Mouse (Mus musculus) A20 (cell line): Measurements from ENCODE around the gene Mcpt4.
A peak's percentile ranks its signal among the peaks of the same experiment; 100 is the strongest.
"Not testable (repeated sequence)": the region's sequence is repeated elsewhere in the genome, so short reads cannot be mapped to it uniquely, and the experiment has no call there.

Experiments used
- DNase-seq: peaks from one replicate; pipeline ENCODE4 v3.0.0-alpha.2; 2011; ENCODE audit warnings: low read depth, low spot score

Gene Mcpt4

GRCm38 (mm10) chr14:56062213-56062612 is at the start of gene Mcpt4:
Mcpt4 (minus strand) TSS chr14:56062313.
- DNase-seq, result not testable (repeated sequence)

GRCm38 (mm10) chr14:56105447-56106180 is 43.5 kb upstream of the Mcpt4 start:
- no peak for DNase-seq

- no peak for DNase-seq
These were observed 42.9 kb upstream of the Mcpt4 start for GRCm38 (mm10) chr14:56105016-56105415.

- DNase-seq, result no peak
These were observed 41.3 kb upstream of the Mcpt4 start for GRCm38 (mm10) chr14:56103452-56103851.

GRCm38 (mm10) chr14:56102386-56102785 is 40.3 kb upstream of the Mcpt4 start, which contains the start of gene Ctsg:
Ctsg (minus strand) TSS chr14:56102574.
- no peak for DNase-seq

- DNase-seq, result peak; percentile 62
These were observed 36.8 kb upstream of the Mcpt4 start for GRCm38 (mm10) chr14:56098940-56099339.

- no peak for DNase-seq
These were observed 35.5 kb upstream of the Mcpt4 start for GRCm38 (mm10) chr14:56097597-56097996.

GRCm38 (mm10) chr14:56093353-56093752 is 31.2 kb upstream of the Mcpt4 start:
- DNase-seq, result no peak

- DNase-seq, result no peak
These were observed 24.6 kb upstream of the Mcpt4 start for GRCm38 (mm10) chr14:56086711-56087110.

- DNase-seq, result no peak
These were observed 23.1 kb upstream of the Mcpt4 start, which contains the start of gene Mcpt8 for GRCm38 (mm10) chr14:56085167-56085566. Mcpt8 (minus strand) TSS chr14:56085273.

- DNase-seq, result no peak
These were observed 19.9 kb upstream of the Mcpt4 start for GRCm38 (mm10) chr14:56082016-56082415.

- DNase-seq, result no peak
These were observed 4.4 kb downstream of the Mcpt4 start for GRCm38 (mm10) chr14:56057722-56058121.

- no peak for DNase-seq
These were observed 6.7 kb downstream of the Mcpt4 start for GRCm38 (mm10) chr14:56055408-56055807.

- not testable (repeated sequence) for DNase-seq
These were observed 20.3 kb downstream of the Mcpt4 start, which contains the start of gene Mcpt2 for GRCm38 (mm10) chr14:56041792-56042191. Mcpt2 (plus strand) TSS chr14:56042041.

GRCm38 (mm10) chr14:56034433-56034832 is 27.7 kb downstream of the Mcpt4 start:
- DNase-seq, result peak; percentile 71

GRCm38 (mm10) chr14:56030395-56030794 is 31.7 kb downstream of the Mcpt4 start, which contains the start of gene Mcpt9:
Mcpt9 (minus strand) TSS chr14:56030495.
- not testable (repeated sequence) for DNase-seq

- not testable (repeated sequence) for DNase-seq
These were observed 40.8 kb downstream of the Mcpt4 start for GRCm38 (mm10) chr14:56021305-56021704.

- no peak for DNase-seq
These were observed 42.7 kb downstream of the Mcpt4 start for GRCm38 (mm10) chr14:56019446-56019845.

- not testable (repeated sequence) for DNase-seq
These were observed 44.4 kb downstream of the Mcpt4 start, which contains the start of gene Mcpt1 for GRCm38 (mm10) chr14:56017671-56018070. Mcpt1 (plus strand) TSS chr14:56017971.

- no peak for DNase-seq
These were observed 48.2 kb downstream of the Mcpt4 start for GRCm38 (mm10) chr14:56013924-56014323.

- no peak for DNase-seq
These were observed 49.0 kb downstream of the Mcpt4 start for GRCm38 (mm10) chr14:56013147-56013546.
